Mouse (Mus musculus): ENCODE data around the gene Scml4.

The Scml4 gene

DNA sequence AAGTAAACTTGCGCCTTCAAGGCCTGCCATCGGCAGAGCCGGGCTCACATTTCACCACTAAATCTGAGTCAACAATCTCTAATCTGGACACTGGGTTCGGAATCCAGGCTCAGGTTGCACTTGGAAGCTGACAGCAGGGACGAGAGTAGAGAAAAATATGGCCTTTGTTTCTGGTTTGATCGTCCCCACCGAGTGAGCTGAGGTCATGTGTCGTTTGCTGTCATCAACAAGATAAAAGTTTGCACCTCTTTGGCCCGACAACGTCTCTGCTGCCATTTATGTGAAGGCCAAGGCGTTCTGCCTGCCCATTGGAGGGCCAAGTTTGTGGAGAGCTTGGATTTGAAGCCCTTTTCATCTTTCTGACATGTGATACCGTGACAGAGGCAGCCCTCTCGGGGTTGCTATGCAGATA, 135.3 kb downstream of the Scml4 start:
- no peak for DNase-seq (ENCODE audit: low spot score)

DNA sequence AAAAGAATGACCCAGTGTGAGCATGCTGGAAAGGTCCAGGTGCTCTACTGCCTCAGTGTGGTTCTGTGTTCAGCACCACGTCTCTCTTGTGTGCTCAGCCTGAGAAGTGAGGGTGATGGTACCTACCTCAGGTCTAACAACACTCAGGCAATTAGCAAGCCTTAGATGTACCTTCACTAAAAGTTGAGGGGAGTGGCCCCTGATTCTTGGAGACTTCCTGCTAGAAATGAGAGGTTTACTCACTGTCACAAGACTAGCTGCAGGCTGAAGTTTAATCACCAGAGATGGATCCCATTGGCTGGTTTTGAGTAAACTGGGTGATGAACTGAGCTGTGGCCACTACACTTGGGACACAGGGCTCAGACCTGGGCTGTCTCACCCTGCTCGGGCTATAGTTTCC, 137.1 kb downstream of the Scml4 start:
- DNase-seq (ENCODE audit: low spot score): no peak

DNA sequence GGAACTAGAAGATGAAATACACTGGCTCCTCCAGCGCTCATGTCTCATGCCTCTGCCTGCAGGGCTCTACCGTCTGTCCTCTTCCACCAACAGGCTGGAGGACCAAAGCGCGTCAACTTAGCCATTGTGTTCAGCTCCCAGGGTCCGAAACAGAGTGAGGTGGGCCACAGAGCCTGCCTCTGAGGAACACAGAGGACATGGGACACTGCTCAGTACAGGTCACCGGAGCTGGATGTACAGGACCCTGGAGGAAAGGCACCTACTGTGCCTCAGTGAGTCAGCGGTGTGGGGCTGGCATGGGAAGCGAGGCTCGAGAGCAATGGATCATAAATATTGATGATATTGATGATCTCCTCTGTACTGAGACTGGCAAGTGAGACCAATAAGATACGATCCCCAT, 139.2 kb downstream of the Scml4 start:
- no peak for DNase-seq (ENCODE audit: low spot score)

DNA sequence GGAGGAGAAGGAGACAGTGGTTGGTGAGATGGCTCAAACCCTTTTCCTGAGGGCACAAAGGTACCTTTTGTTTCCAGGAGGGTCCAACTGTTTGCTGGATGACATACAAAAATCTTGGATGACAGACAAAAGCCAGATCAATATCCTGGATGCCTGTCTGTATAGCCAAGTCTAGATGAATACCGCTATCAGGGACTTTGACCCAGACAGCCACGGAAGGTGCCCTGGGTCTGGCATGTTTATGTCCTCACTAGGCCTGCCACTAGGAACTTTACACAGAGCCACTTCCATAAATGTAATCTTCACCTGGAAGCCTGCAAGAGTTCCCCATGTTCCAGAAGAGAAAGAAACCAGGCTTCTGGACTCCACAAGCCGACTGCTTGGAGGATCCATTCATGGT, 141.3 kb downstream of the Scml4 start:
- no peak for DNase-seq (ENCODE audit: low spot score)

DNA sequence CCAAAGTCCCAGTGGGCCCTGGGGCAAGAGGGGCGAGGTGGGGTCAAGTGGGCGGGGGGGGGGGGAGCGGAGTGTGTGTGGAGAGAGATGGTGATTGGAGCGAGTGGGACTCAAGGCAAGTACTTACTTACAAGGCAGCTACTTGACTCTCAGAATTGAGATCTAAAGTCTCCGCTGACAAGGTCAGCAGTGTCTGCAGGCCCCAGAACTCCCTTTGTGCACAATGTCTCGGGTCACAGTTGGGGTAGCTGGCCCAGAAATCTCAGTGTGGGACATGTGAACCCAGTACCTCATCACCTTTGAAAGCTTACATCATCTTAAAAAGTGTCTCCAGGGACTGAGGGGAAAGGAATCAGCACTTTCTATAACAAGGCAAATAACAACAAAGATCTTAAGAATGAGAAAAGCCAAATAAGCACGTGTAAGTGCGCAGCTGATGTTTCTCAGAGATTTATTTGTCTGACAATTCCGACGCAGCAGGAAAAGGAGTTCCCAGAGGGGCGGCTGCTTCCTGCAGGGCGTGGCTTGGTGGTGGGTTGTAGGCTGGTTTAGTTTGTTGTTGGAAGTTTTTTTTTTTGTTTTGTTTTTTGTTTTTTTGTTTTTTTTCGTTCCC, 142.0 kb downstream of the Scml4 start:
- no peak for DNase-seq (ENCODE audit: low spot score)

DNA sequence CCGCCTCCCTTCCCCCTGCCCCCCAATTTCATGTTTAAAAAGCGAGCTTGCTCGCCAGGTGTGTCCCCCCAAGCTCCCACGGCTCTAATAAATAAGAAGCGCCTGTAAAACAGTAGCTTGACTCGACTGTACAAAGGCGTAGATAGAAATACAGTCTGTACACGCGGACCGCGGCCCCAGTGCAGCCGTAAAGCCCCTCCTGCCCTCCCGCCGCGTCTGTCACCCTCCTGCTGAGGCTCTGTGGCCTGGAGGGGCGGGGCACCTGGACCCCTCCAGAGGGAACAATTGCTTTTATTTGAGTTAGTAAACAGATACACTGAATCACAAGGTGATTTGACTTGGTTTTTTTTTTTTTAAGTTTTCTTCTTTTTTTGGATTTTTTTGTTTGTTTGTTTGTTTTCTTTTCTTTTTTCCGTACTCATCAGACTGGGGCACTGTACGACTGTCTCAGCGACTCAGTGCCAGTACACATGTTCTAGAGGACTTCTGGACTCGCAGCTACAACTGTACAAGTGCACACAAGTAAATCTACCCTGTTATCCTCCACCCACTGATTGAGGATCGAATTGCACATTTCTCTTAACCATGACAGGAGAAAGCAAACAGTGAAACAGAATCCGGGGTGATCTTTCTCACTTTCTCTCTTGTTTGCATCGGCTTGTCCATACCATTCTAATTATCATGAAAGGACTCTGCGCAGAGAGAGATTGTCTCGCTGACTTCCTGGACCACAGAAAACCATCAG, 142.7 kb downstream of the Scml4 start:
- no peak for DNase-seq (ENCODE audit: low spot score)

DNA sequence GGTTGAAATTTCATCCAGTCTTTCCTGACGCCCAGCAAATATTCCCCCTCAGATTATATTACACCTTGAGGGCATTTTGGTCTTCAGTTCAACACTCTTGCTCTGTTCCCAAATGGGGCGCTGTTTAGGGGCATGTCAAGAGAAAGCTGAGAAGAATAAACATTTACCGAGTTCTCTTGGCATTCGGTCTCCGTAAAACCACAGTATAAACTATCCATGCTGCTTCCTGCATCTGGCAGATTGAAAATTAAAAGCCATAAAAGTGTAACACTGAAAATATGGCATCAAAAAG, 143.2 kb downstream of the Scml4 start:
- DNase-seq (ENCODE audit: low spot score): no peak

DNA sequence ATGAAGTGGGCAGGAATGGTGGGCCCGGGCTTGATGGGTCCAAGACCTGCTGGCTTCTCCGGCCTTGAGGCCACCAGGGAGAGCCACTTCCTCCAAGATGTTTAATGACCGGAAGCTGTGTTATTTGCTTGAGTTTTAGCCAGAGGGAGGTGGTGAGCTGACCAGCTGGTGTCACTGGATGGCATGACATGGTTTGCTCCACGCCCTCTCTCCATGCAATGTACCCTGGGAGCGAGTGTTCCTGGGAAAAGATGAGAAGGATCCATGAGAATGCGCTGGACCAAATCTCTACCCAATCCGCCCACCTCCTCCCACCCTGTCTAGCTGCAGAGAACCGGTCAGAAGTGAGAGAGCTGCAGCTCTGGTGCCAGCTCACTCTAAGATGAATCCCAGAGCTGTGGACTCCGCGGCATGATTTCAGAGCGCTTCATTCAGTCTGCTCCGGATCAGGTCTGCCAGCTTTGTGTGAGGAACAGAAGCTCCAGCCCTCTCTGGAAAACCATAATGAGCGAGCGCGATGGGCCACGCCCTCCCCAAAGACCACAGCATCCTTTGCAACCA, 144.1 kb downstream of the Scml4 start:
- DNase-seq (ENCODE audit: low spot score): no peak

DNA sequence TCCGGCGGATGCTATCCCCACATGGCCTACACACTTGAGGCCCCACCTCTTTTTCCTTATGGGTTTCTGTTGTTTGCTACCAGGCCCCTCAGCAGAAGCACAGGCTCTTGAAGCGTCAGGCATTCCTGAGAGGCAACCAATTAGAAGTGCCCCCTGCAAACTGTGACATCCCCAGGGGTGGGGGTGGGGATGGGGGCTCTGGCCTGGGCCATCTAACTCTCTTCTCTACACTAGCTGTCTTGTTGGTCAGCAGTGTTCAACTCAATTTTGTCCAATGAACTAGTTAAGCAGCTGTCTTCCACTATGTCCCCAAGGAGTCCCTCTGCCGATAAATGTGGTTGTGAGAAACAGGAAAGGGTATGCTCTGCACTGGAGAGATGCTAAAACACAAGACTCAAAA, 144.9 kb downstream of the Scml4 start:
- DNase-seq (ENCODE audit: low spot score): no peak

DNA sequence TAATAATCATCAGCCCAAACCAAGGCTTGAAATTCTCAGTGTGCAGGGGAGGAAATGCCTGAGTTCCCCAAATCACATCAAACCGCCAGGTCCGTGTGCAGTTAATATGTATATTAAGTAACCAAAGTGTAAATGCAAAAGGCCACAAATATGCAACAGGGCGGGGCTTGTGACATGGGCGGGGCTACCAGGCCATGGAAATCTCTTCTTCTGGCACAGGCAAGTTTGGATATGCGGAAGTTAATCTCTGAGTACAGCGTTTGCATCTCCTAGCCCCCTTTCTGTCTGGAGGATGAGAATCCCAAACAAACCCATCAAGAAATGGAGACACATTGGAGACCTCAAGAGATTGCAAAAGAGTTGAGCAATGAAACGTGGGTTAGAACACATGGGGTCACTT, 145.5 kb downstream of the Scml4 start:
- no peak for DNase-seq (ENCODE audit: low spot score)

DNA sequence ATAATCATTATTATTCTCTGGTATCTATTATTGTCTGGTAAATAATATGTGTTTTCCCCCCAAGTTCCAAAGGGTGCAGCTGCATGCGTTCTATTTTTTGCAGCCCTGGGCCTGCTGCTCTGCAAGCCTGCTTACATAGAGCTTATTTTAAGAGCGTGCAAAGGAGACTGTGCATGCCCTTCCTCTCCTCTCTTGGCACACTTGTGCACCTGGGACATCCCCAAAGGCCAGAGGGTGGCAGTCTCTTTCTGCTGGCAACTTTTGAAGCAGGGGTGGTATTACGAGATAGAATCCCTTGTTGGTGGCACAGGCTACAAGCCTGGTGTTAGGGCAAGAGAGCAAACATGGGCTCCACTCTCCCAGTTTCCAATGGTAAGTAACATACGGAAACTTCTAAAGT, 146.4 kb downstream of the Scml4 start:
- no peak for DNase-seq (ENCODE audit: low spot score)

DNA sequence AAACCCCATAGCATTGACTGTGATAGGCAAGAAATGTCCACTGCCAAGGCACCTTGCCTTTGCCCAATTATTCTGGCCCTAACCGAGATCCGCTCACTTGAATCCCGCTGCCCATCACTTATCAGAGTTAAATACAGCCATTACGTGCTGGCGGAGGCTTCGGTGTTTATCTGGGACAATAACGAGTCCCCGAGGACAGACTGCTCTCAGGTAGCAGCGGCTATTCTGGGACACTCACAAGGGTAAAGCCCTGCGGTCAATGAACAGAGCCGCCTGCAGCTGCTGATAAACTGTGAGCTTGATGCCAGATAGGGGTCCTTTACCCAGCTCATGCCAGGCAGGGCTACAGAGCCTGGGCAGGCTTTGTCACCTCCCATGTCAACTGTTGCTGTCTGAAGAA, 147.9 kb downstream of the Scml4 start:
- DNase-seq (ENCODE audit: low spot score): no peak
